Mouse (Mus musculus): ENCODE measurements around the gene Adcy4. TPM values are rescaled to one million over a fixed set of nuclear protein-coding genes. Genes with fewer than 3 reads are reported as not detected.

The Adcy4 gene
- total and polyA plus RNA-seq, 3 experiments: 0.05 to 0.16 TPM; not detected in 1

DNA sequence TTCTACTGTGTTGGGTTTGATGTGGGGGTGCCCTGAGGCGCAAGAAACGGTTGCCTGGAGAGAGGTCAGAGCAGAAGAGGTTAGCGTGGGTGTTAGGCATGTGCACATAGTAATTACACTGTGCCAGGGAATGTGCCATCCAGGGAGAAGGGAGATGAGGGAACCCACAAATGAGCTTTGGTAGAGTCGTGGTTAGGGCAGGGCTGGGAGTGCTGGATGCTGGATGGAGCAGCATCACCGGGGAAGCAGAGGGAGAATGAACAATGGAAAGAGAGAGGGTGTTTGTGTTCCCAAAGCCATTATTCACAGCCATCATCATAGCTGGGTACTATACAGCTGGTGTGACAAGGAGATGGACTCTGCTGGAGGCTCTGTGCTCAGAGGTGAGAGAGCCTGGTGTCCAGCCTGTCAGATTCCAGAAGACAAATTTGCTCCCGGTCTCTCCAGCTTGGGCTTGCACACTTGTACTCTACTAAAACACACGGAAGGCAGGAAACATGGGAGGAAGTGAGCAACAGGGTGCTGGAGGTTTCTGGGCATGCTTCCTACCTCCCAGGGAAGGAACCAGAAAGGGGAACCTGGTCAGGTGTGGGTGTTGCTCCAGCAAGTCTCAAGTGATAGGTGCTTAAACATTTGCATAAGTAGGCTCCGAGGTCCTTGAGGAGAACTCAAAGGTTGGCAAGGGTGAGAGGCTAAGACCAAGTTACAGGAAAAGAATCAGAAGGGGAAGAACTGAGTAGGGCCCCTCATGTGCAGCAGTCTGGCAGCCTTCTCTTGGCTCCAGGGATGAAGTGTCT lies 55.8 kb downstream of the Adcy4 start:
- Histone ChIP-seq H3K4me1 (ENCODE audit: insufficient read depth, low read depth, low read length) (peaks cover 62% of the 10 kb centered on the region), H3K4me3 (ENCODE audit: low read depth, low read length) (no peak overlapping the region), H3K9me3 (replicated peaks) (no peaks in the 10 kb centered on the region), H3K27me3 (ENCODE audit: insufficient read depth, low read length) (peaks cover 23% of the 10 kb centered on the region), H3K36me3 (replicated peaks) (no peaks in the 10 kb centered on the region)
- ATAC-seq (ENCODE audit: extremely low read depth, insufficient number of reproducible peaks, low FRiP score, poor library complexity, severe bottlenecking) (no peak), DNase-seq (ENCODE audit: low spot score) (no peak)
- TF ChIP-seq TAL1 (conservative IDR thresholded peaks at IDR 0.05; ENCODE audit: low read depth, low read length) (no peak), GATA1 (IDR thresholded peaks at IDR 0.05; ENCODE audit: borderline replicate concordance, low read length) (no peak), GATA2 (IDR thresholded peaks at IDR 0.05; ENCODE audit: borderline replicate concordance, low read depth, low read length) (no peak), POLR2AphosphoS5 (IDR thresholded peaks at IDR 0.05; ENCODE audit: insufficient replicate concordance, low read depth, low read length) (no peak), CTCF (IDR thresholded peaks at IDR 0.05; ENCODE audit: low read depth, low read length) (no peak)

DNA sequence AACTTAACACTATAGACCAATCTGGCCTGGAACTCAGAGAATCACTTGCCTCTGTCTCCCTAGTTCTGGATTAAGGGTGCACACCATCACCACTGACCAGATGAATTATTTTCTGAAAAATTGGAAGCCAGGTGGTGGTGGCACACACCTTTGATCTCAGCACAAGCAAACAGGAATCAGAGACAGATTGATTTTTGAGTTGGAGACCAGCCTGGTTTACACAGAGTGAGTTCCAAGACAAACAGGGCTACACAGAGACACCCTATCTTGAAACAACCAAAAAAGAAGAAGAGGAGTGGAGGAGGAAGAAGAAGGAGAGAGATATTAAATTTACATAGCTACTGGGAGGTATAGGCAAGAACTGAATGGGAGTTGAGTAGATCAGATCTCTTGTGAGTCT lies 57.6 kb downstream of the Adcy4 start:
- Histone ChIP-seq H3K36me3 (replicated peaks) (no peaks in the 10 kb centered on the region), H3K27me3 (ENCODE audit: insufficient read depth, low read length) (peaks cover 23% of the 10 kb centered on the region), H3K4me3 (ENCODE audit: low read depth, low read length) (no peak overlapping the region), H3K9me3 (replicated peaks) (no peaks in the 10 kb centered on the region), H3K4me1 (ENCODE audit: insufficient read depth, low read depth, low read length) (peaks cover 76% of the 10 kb centered on the region)
- no peak for DNase-seq (ENCODE audit: low spot score)
- ATAC-seq (ENCODE audit: extremely low read depth, insufficient number of reproducible peaks, low FRiP score, poor library complexity, severe bottlenecking): no peak
- no peak for TF ChIP-seq CTCF (IDR thresholded peaks at IDR 0.05; ENCODE audit: low read depth, low read length)
- no peak for TF ChIP-seq TAL1 (conservative IDR thresholded peaks at IDR 0.05; ENCODE audit: low read depth, low read length)
- TF ChIP-seq POLR2AphosphoS5 (IDR thresholded peaks at IDR 0.05; ENCODE audit: insufficient replicate concordance, low read depth, low read length): no peak
- TF ChIP-seq GATA2 (IDR thresholded peaks at IDR 0.05; ENCODE audit: borderline replicate concordance, low read depth, low read length): no peak
- TF ChIP-seq GATA1 (IDR thresholded peaks at IDR 0.05; ENCODE audit: borderline replicate concordance, low read length): no peak

DNA sequence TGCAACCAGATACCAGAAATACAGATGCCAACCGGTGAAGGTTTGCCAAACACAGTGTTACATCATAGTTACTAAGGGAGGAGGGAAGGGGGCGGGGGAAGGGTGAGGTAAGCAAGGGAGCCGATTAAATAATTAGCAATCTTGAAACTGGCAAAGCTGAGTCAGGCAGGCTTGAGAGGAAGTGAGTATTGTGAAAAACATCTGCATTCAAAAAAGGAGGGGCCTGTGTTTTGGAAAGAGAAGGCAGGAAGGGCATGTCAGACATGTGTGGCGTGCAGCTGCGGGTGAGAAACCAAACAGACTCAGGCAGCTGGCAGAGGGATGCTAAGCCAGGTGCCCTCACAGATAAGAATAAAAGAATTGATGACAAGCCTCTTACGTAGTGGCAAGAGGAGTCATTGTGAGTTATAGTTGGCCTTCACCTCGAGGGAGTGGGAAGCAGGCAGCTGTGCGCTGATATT lies 59.5 kb downstream of the Adcy4 start:
- Histone ChIP-seq H3K27me3 (ENCODE audit: insufficient read depth, low read length) (peaks cover 15% of the 10 kb centered on the region), H3K4me3 (ENCODE audit: low read depth, low read length) (no peak overlapping the region), H3K4me1 (ENCODE audit: insufficient read depth, low read depth, low read length) (peaks cover 78% of the 10 kb centered on the region), H3K9me3 (replicated peaks) (no peaks in the 10 kb centered on the region), H3K36me3 (replicated peaks) (peaks cover 18% of the 10 kb centered on the region)
- DNase-seq (ENCODE audit: low spot score): peak; percentile 46
- TF ChIP-seq GATA1 (IDR thresholded peaks at IDR 0.05; ENCODE audit: borderline replicate concordance, low read length) (no peak), TAL1 (conservative IDR thresholded peaks at IDR 0.05; ENCODE audit: low read depth, low read length) (peak; percentile 76)
- peak; percentile 63 for ATAC-seq (ENCODE audit: extremely low read depth, insufficient number of reproducible peaks, low FRiP score, poor library complexity, severe bottlenecking)

DNA sequence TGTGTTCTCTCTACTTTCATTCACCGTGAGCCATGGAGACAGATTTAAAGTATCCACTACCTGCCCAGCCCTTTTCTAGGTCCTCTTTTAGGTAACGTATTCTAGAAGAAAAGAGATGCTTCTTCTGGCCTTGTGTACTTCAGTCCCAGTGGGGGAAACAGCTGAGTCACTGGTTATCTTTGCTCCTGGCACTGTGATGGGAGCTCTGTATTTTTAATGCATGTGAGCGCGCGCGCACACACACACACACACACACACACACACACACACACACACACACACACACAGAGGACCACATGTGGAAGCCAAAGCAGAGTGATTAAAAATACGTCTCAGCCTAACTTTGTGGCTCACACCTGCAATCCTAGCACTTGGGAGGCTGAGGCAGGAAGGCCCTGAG lies 60.5 kb downstream of the Adcy4 start:
- peaks cover 28% of the 10 kb centered on the region for H3K36me3 ChIP-seq (replicated peaks)
- H3K4me3 ChIP-seq (ENCODE audit: low read depth, low read length): no peak overlapping the region
- ATAC-seq (ENCODE audit: extremely low read depth, insufficient number of reproducible peaks, low FRiP score, poor library complexity, severe bottlenecking) (no peak), DNase-seq (ENCODE audit: low spot score) (no peak)
- TF ChIP-seq CTCF (IDR thresholded peaks at IDR 0.05; ENCODE audit: low read depth, low read length): no peak
- no peak for TF ChIP-seq GATA2 (IDR thresholded peaks at IDR 0.05; ENCODE audit: borderline replicate concordance, low read depth, low read length)
- no peak for TF ChIP-seq GATA1 (IDR thresholded peaks at IDR 0.05; ENCODE audit: borderline replicate concordance, low read length)
- TF ChIP-seq POLR2AphosphoS5 (IDR thresholded peaks at IDR 0.05; ENCODE audit: insufficient replicate concordance, low read depth, low read length): no peak
- TF ChIP-seq TAL1 (conservative IDR thresholded peaks at IDR 0.05; ENCODE audit: low read depth, low read length): no peak
- H3K4me1 ChIP-seq (ENCODE audit: insufficient read depth, low read depth, low read length): peaks cover 69% of the 10 kb centered on the region
- H3K27me3 ChIP-seq (ENCODE audit: insufficient read depth, low read length): peaks cover 14% of the 10 kb centered on the region
- H3K9me3 ChIP-seq (replicated peaks): no peaks in the 10 kb centered on the region

DNA sequence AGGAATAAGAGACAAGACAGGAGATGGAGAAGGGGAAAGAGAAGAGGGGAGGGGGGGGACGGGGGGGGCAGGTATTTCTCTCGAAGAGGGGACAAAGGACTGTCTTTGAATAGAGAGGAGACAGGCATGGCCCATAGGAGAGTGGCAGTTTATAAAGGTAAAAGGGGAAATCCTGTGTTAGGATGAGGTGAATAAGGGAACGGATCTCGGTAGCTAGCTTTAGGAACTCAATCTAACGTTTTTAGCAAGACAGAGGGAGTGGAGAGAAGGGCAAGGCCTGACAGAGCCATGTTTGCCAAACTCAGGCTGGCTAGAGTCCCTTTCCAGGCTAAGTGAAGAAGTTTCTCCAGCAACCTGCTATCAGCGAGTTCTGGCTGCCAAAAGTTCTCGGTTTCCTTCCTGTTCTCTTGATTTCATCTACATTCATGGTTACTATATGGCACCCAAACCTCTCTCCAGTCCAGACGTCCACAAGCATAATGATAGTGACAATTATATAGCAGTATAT lies 61.4 kb downstream of the Adcy4 start:
- H3K27me3 ChIP-seq (ENCODE audit: insufficient read depth, low read length): 0 out of 2 replicates have a peak, but pooled peaks cover 6% of the 10 kb centered on the region
- TF ChIP-seq GATA1 (IDR thresholded peaks at IDR 0.05; ENCODE audit: borderline replicate concordance, low read length): no peak
- no peak for TF ChIP-seq TAL1 (conservative IDR thresholded peaks at IDR 0.05; ENCODE audit: low read depth, low read length)
- DNase-seq (ENCODE audit: low spot score): no peak
- H3K9me3 ChIP-seq (replicated peaks): no peaks in the 10 kb centered on the region
- no peak for ATAC-seq (ENCODE audit: extremely low read depth, insufficient number of reproducible peaks, low FRiP score, poor library complexity, severe bottlenecking)
- H3K4me1 ChIP-seq (ENCODE audit: insufficient read depth, low read depth, low read length): peaks cover 62% of the 10 kb centered on the region
- H3K36me3 ChIP-seq (replicated peaks): peaks cover 37% of the 10 kb centered on the region
- peak overlapping the region; percentile 88 for H3K4me3 ChIP-seq (ENCODE audit: low read depth, low read length)

DNA sequence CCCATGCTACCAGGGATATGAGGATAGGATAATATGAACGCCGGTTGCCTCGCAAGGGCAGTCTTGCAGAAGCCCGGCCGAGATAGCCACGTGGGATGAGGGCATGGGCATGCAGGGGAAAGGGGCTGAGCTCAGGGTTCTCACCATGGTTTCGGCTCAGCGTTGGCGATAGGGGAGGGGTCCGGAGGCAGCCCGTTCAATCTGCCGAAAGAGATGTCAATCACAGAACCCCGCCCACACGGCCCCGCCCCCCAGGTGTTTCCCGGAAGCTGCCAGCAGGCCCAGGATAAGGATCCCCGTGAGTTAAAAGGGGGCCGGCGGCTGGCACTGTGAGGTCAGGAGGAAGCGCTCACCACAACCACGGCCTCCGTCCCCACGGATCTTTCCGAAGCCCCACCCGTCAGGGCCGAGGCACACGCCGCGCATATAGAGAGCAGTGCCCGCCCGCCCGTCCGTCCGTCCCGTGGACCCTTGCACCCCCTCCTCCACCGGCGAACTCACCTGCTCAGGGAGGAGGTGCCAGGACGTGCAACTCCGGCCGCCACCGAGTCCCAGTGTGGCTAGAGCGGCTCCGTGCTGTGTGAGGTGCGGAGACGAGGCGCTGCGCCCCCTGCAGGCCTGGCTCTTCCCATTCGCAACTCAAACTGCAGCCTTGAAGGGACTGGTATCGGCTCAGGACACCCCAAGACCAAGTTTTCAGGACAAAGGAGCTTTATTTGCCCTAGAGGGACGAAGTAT lies 62.0 kb downstream of the Adcy4 start, which contains the start of gene Rabggta:
TSS of gene Rabggta (minus strand) at position 564 of the 738 bp plus-strand sequence.
- Histone ChIP-seq H3K36me3 (replicated peaks) (peaks cover 43% of the 10 kb centered on the region), H3K4me3 (ENCODE audit: low read depth, low read length) (peak within 1 kb of the TSS; percentile 88), H3K4me1 (ENCODE audit: insufficient read depth, low read depth, low read length) (peaks cover 63% of the 10 kb centered on the region), H3K27me3 (ENCODE audit: insufficient read depth, low read length) (no peaks in the 10 kb centered on the region), H3K9me3 (replicated peaks) (no peaks in the 10 kb centered on the region)
- TF ChIP-seq CTCF (IDR thresholded peaks at IDR 0.05; ENCODE audit: low read depth, low read length): peak; percentile 77
- no peak for TF ChIP-seq POLR2AphosphoS5 (IDR thresholded peaks at IDR 0.05; ENCODE audit: insufficient replicate concordance, low read depth, low read length)
- TF ChIP-seq GATA2 (IDR thresholded peaks at IDR 0.05; ENCODE audit: borderline replicate concordance, low read depth, low read length): no peak
- DNase-seq (ENCODE audit: low spot score): peak; percentile 84
- ATAC-seq (ENCODE audit: extremely low read depth, insufficient number of reproducible peaks, low FRiP score, poor library complexity, severe bottlenecking): peak; percentile 64; the same call in 1 of the 2 replicates
